In the genomic region with DNA sequence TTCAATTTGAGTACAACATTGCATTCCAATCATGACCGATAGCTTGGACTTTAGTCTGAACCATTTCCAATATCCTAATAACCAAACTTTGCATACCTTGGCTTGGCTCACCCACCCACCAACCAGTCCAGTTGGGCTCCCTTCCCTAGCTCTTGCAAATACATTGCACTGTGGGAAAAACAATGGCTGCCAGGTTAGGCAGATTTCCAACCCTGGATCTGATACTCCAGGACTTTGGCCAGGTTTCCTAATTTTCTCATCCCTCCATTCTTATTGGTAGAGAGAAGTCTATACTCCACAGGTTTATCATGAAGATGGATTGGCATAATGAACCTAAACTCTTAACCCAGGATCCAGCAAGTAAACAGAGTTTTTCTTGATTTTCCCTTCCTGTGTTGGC, we compare ENCODE assay signal across 22 mouse cellular contexts.
DNase-seq lines count a peak whose midpoint lies in the region; ATAC-seq and TF ChIP-seq lines count a peak whose summit lies in the region.
"Had no signal": no experiment of that assay in that cellular context is flagged by ENCODE, and none has a peak within 500 bp of the region (broad histone marks: within the 10 kb centered on the region; RNA-seq: fewer than 3 reads in every experiment).

No protein-coding gene starts in this region.

- intact Hi-C loops in heart, postnatal 36 days (cut with DNase I) = no loop called here

- WGBS in cerebellum, adult 2 months = 21% methylated on average over 1 of the region's 1 CpGs
- 88% methylated on average over 1 of the region's 1 CpGs for WGBS in hindbrain, postnatal 0 days
- 96% methylated on average over 1 of the region's 1 CpGs for WGBS in hindbrain, embryonic 10.5 days

- no peaks in the 10 kb centered on the region for H3K36me3 ChIP-seq in hindbrain, postnatal 0 days (ENCODE audit: insufficient read depth, low read length)
- no peaks in the 10 kb centered on the region for H3K36me3 ChIP-seq in hindbrain, embryonic 10.5 days
- H3K36me3 ChIP-seq: G1E had no signal

- no peak overlapping the region for H3K4me3 ChIP-seq in cerebellum, adult 2 months (replicated peaks; ENCODE audit: insufficient read depth, low read depth, low read length)
- no peak overlapping the region for H3K4me3 ChIP-seq in hindbrain, postnatal 0 days (ENCODE audit: low read length)
- H3K4me3 ChIP-seq in hindbrain, embryonic 10.5 days = no peak overlapping the region

- no peak for ATAC-seq in hindbrain, postnatal 0 days
- ATAC-seq: activated CD4-positive, CD25-positive, alpha-beta regulatory T cell, adult 4 months; CD4-positive, CD25-positive, alpha-beta regulatory T cell, adult 4 months; Patski had no signal

- H3K4me2 ChIP-seq in hindbrain, postnatal 0 days (ENCODE audit: low read depth, low read length) = no peak overlapping the region

- TF ChIP-seq POLR2A in cerebellum, adult 2 months (IDR thresholded peaks at IDR 0.05; ENCODE audit: borderline replicate concordance, insufficient read depth, low read length) = no peak

- no peak overlapping the region for H3K9ac ChIP-seq in hindbrain, postnatal 0 days (replicated peaks; ENCODE audit: low read length)

- TF ChIP-seq CTCF in cerebellum, adult 2 months (IDR thresholded peaks at IDR 0.05; ENCODE audit: borderline replicate concordance, insufficient read depth, low read depth, low read length) = no peak
- TF ChIP-seq CTCF in hindbrain, postnatal 0 days (IDR thresholded peaks at IDR 0.05; ENCODE audit: low read depth) = no peak

- H3K4me1 ChIP-seq in cerebellum, adult 2 months (ENCODE audit: control insufficient read depth, insufficient read depth, low read length) = no peaks in the 10 kb centered on the region
- no peaks in the 10 kb centered on the region; the same call in 1 of the 2 replicates for H3K4me1 ChIP-seq in hindbrain, postnatal 0 days (ENCODE audit: insufficient read depth, low read length)
- H3K4me1 ChIP-seq in hindbrain, embryonic 10.5 days (replicated peaks) = no peaks in the 10 kb centered on the region

- no peaks in the 10 kb centered on the region for H3K27me3 ChIP-seq in cerebellum, adult 2 months (ENCODE audit: control insufficient read depth, insufficient read depth, low read length)
- H3K27me3 ChIP-seq in hindbrain, postnatal 0 days (ENCODE audit: insufficient read depth, low read length) = no peaks in the 10 kb centered on the region
- no peaks in the 10 kb centered on the region for H3K27me3 ChIP-seq in hindbrain, embryonic 10.5 days (ENCODE audit: insufficient read depth, poor library complexity, severe bottlenecking)
- H3K27me3 ChIP-seq: CH12.LX, Patski had no signal

- no peaks in the 10 kb centered on the region for H3K9me3 ChIP-seq in hindbrain, postnatal 0 days (ENCODE audit: low read length)
- no peaks in the 10 kb centered on the region for H3K9me3 ChIP-seq in hindbrain, embryonic 10.5 days

- peak; percentile 70 to 72 for DNase-seq in cerebellum, postnatal 10 days
- DNase-seq in cerebellum, adult 2 months = no peak
- DNase-seq in cerebellum, postnatal 14 days = peak; percentile 55 to 63
- no peak for DNase-seq in cerebellum, adult 18-20 months
- DNase-seq in heart, adult 11 months = peak; percentile 70
- DNase-seq in heart, postnatal 36 days = no peak
- DNase-seq in hindbrain, postnatal 0 days (ENCODE audit: low spot score) = peak; percentile 27
- no peak for DNase-seq in hindbrain, embryonic 10.5 days (ENCODE audit: low spot score)
- DNase-seq: adrenal gland, adult 2 months; adrenal gland, adult 8-10 months; adrenal gland, postnatal 10 days; adrenal gland, postnatal 14 days; adrenal gland, postnatal 25 days; adrenal gland, postnatal 36 days; B cell, adult 2 months; cerebellum, adult 11 months; cerebellum, adult 11-12 months had no signal

- no peak overlapping the region for H3K27ac ChIP-seq in cerebellum, adult 2 months (ENCODE audit: insufficient read depth, low read length)
- H3K27ac ChIP-seq in hindbrain, postnatal 0 days = no peak overlapping the region
- no peak overlapping the region for H3K27ac ChIP-seq in hindbrain, embryonic 10.5 days

Comparison
In these comparisons a context has a peak if more than half of its experiments do, and no peak if none do; other contexts are left out.
1. DNase-seq: peak in cerebellum, postnatal 10 days (2 of 2), cerebellum, postnatal 14 days (2 of 2), heart, adult 11 months (single experiment) and hindbrain, postnatal 0 days (single experiment); none in cerebellum, adult 2 months (0 of 2), cerebellum, adult 18-20 months (0 of 2), heart, postnatal 36 days (0 of 2) and hindbrain, embryonic 10.5 days (single experiment).